Mouse (Mus musculus) heart, embryonic 16.5 days (tissue): ENCODE data around the gene Trim72. TPM values are rescaled to one million over a fixed set of nuclear protein-coding genes. Genes with fewer than 3 reads are reported as not detected.

Experiments used
- ATAC-seq: fragments of 200-750 bp; cut with Nextera tagmentation; replicated peaks from 2 replicates; pipeline ENCODE4 v1.8.0; 2017; ENCODE audit warnings: moderate number of reproducible peaks; ENCODE audit not compliant: insufficient read depth, low FRiP score; ENCODE audit errors: extremely low read depth
- H3K27ac ChIP-seq: fragments of 300-500 bp; sonication (generic); 2 replicates; pipeline ENCODE4 v1.5.1; 2014; ENCODE audit warnings: mild to moderate bottlenecking, low read length, control low read depth, moderate library complexity
- H3K27me3 ChIP-seq: fragments of 300-500 bp; sonication (generic); 2 replicates; pipeline ENCODE4 v1.6.1; 2014; ENCODE audit warnings: low read length, mixed read lengths; ENCODE audit not compliant: control insufficient read depth, insufficient read depth
- H3K36me3 ChIP-seq: fragments of 300-500 bp; sonication (generic); 2 replicates; pipeline ENCODE4 v1.6.1; 2014; ENCODE audit not compliant: control insufficient read depth, insufficient read depth
- H3K4me1 ChIP-seq: fragments of 300-500 bp; sonication (generic); 2 replicates; pipeline ENCODE4 v1.6.1; 2014; ENCODE audit warnings: low read length, mixed read lengths; ENCODE audit not compliant: control insufficient read depth, insufficient read depth
- H3K4me2 ChIP-seq: fragments of 300-500 bp; sonication (generic); 2 replicates; pipeline ENCODE4 v1.6.1; 2014; ENCODE audit warnings: low read depth, mild to moderate bottlenecking, control low read depth, low read length
- H3K4me3 ChIP-seq: fragments of 300-500 bp; sonication (generic); 2 replicates; pipeline ENCODE4 v1.5.1; 2014; ENCODE audit warnings: mild to moderate bottlenecking, control low read depth, low read length
- H3K9ac ChIP-seq: fragments of 300-500 bp; sonication (generic); 2 replicates; pipeline ENCODE4 v1.6.1; 2014; ENCODE audit warnings: low read length, control low read depth
- H3K9me3 ChIP-seq: fragments of 300-500 bp; sonication (generic); replicated peaks from 2 replicates; pipeline ENCODE4 v1.6.1; 2016; ENCODE audit warnings: low read length; ENCODE audit not compliant: control insufficient read depth
- WGBS: fragments of 180-500 bp; shearing (Covaris S2); extraction: QIAGEN DNeasy Blood & Tissue Kit; methylation state at CpG from one replicate; pipeline ENCODE4 v1.1.7; 2014; 5-methylcytosine and 5-hydroxymethylcytosine counted together
- polyA plus RNA-seq: library from polyadenylated mRNA; unstranded; fragments of >200 nt; fragmentation: Nextera tagmentation; extraction: Ambion mirVana; gene quantifications from 2 replicates; pipeline ENCODE4 v1.2.1, GENCODE M21; 2015

The Trim72 gene
- polyA plus RNA-seq, 1 experiment from 2014 or later, result 0.84 TPM

GRCm38 (mm10) chr7:127988904-127989303 lies 14.8 kb upstream of the Trim72 start:
- WGBS, result 75% methylated on average over 1 of the region's 1 CpGs
- H3K27me3 ChIP-seq, result no peaks in the 10 kb centered on the region
- H3K4me3 ChIP-seq, result no peak overlapping the region
- H3K4me1 ChIP-seq, result peaks cover 16% of the 10 kb centered on the region
- no peaks in the 10 kb centered on the region for H3K9me3 ChIP-seq
- peaks cover 40% of the 10 kb centered on the region for H3K36me3 ChIP-seq
- no peak overlapping the region for H3K4me2 ChIP-seq
- no peak overlapping the region for H3K27ac ChIP-seq
- ATAC-seq, result no peak
- H3K9ac ChIP-seq, result no peak overlapping the region

- Histone ChIP-seq H3K27me3 (no peaks in the 10 kb centered on the region), H3K4me2 (peak overlapping the region; percentile 76; the same call in 1 of the 2 replicates), H3K27ac (peak overlapping the region; percentile 33; the same call in 1 of the 2 replicates), H3K4me1 (peaks cover 16% of the 10 kb centered on the region), H3K4me3 (no peak overlapping the region; the same call in 1 of the 2 replicates), H3K36me3 (peaks cover 18% of the 10 kb centered on the region), H3K9ac (no peak overlapping the region), H3K9me3 (no peaks in the 10 kb centered on the region)
- WGBS, result 46% methylated on average over 6 of the region's 6 CpGs
- ATAC-seq, result 0 out of 2 replicates have a peak, but pooled peaks have one; percentile 15
Measured at GRCm38 (mm10) chr7:127991643-127992487, 11.9 kb upstream of the Trim72 start.

GRCm38 (mm10) chr7:127992488-127993340 lies 11.0 kb upstream of the Trim72 start:
- H3K27me3 ChIP-seq, result no peaks in the 10 kb centered on the region
- H3K4me3 ChIP-seq, result peak overlapping the region; percentile 63
- no peaks in the 10 kb centered on the region for H3K9me3 ChIP-seq
- peaks cover 11% of the 10 kb centered on the region; the same call in 1 of the 2 replicates for H3K36me3 ChIP-seq
- 32% methylated on average over 5 of the region's 5 CpGs for WGBS
- H3K4me2 ChIP-seq, result peak overlapping the region; percentile 76
- peak overlapping the region; percentile 76 for H3K9ac ChIP-seq
- H3K27ac ChIP-seq, result peak overlapping the region; percentile 76
- 0 out of 2 replicates have a peak, but pooled peaks have one; percentile 34 for ATAC-seq
- H3K4me1 ChIP-seq, result peaks cover 16% of the 10 kb centered on the region

- peak within 1 kb of the TSS; percentile 76 for H3K9ac ChIP-seq
- H3K9me3 ChIP-seq, result no peaks in the 10 kb centered on the region
- H3K4me2 ChIP-seq, result peak within 1 kb of the TSS; percentile 76
- no peaks in the 10 kb centered on the region for H3K27me3 ChIP-seq
- H3K4me1 ChIP-seq, result peaks cover 16% of the 10 kb centered on the region
- H3K36me3 ChIP-seq, result peaks cover 11% of the 10 kb centered on the region; the same call in 1 of the 2 replicates
- ATAC-seq, result peak; percentile 55
- peak within 1 kb of the TSS; percentile 76 for H3K27ac ChIP-seq
- H3K4me3 ChIP-seq, result peak within 1 kb of the TSS; percentile 63
- WGBS, result 9% methylated on average over 18 of the region's 18 CpGs
Measured at GRCm38 (mm10) chr7:127993341-127993977, 10.3 kb upstream of the Trim72 start, which contains the start of gene Pycard. Pycard (minus strand) TSS chr7:127993867.

DNA sequence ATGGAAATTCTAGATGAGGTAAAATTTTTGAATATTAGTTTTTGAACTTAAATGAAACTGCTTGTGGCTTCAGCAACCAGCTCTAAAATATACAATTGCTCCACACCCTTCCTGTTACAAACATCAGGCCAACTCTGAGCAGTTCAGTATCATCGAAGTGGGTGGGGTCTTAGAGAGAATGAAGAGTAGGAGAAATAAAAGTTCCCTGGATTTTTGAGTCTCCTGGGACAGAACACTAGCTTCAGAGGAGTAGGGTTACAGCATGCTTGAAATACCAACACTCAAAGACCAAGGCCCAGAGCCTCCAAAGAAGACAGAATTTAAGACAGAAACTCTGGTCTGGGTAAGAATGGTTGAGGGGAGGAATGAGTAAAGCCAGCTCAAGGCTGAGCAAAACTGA lies 4.3 kb upstream of the Trim72 start:
- H3K4me1 ChIP-seq, result peaks cover 19% of the 10 kb centered on the region
- H3K4me3 ChIP-seq, result no peak overlapping the region
- no peak for ATAC-seq
- no peak overlapping the region; the same call in 1 of the 2 replicates for H3K27ac ChIP-seq
- H3K9ac ChIP-seq, result no peak overlapping the region
- H3K36me3 ChIP-seq, result no peaks in the 10 kb centered on the region
- 55% methylated on average over 1 of the region's 1 CpGs for WGBS
- H3K27me3 ChIP-seq, result no peaks in the 10 kb centered on the region
- no peaks in the 10 kb centered on the region for H3K9me3 ChIP-seq
- H3K4me2 ChIP-seq, result no peak overlapping the region

GRCm38 (mm10) chr7:128000068-128000950 lies 3.4 kb upstream of the Trim72 start:
- no peaks in the 10 kb centered on the region for H3K36me3 ChIP-seq
- no peak overlapping the region for H3K27ac ChIP-seq
- H3K9ac ChIP-seq, result no peak overlapping the region
- H3K27me3 ChIP-seq, result no peaks in the 10 kb centered on the region
- H3K4me2 ChIP-seq, result no peak overlapping the region
- peaks cover 22% of the 10 kb centered on the region for H3K4me1 ChIP-seq
- 20% methylated on average over 1 of the region's 1 CpGs for WGBS
- no peak overlapping the region for H3K4me3 ChIP-seq
- no peak for ATAC-seq
- H3K9me3 ChIP-seq, result no peaks in the 10 kb centered on the region

DNA sequence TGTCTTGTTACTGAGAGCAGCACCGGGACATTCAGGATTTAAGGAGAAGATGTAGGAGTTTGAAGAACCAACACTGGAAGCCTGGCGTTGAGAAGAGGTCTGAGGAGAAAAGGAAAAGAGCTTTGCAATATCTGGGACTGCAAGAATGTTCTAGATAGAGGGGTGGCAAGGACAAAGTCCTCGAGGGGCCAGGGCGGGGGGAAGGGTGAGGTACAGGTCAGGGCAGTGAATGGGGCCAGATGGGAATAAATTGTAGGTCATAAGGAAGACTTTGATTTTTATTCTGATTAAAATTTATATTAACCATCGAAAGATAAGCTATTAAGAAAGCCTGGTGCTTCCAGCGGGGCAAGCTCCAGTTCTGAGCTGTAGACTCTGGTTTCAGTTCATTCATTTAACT lies 651 bp upstream of the Trim72 start:
- no peak for ATAC-seq
- peak overlapping the region; percentile 31; the same call in 1 of the 2 replicates for H3K27ac ChIP-seq
- no peaks in the 10 kb centered on the region for H3K9me3 ChIP-seq
- H3K4me1 ChIP-seq, result peaks cover 22% of the 10 kb centered on the region
- no peak overlapping the region for H3K4me2 ChIP-seq
- no peaks in the 10 kb centered on the region for H3K27me3 ChIP-seq
- no peak overlapping the region for H3K4me3 ChIP-seq
- peak overlapping the region; percentile 38; the same call in 1 of the 2 replicates for H3K9ac ChIP-seq
- H3K36me3 ChIP-seq, result no peaks in the 10 kb centered on the region
- WGBS, result 69% methylated on average over 6 of the region's 6 CpGs

GRCm38 (mm10) chr7:128004150-128004486 lies 369 bp downstream of the Trim72 start:
- H3K9ac ChIP-seq, result peak overlapping the region; percentile 41
- H3K4me1 ChIP-seq, result peaks cover 22% of the 10 kb centered on the region
- H3K27ac ChIP-seq, result no peak overlapping the region
- peak overlapping the region; percentile 41 for H3K4me2 ChIP-seq
- no peaks in the 10 kb centered on the region for H3K27me3 ChIP-seq
- 35% methylated on average over 5 of the region's 5 CpGs for WGBS
- ATAC-seq, result 0 out of 2 replicates have a peak, but pooled peaks have one; percentile 33
- H3K36me3 ChIP-seq, result no peaks in the 10 kb centered on the region
- H3K9me3 ChIP-seq, result no peaks in the 10 kb centered on the region
- H3K4me3 ChIP-seq, result no peak overlapping the region
